Mouse (Mus musculus) gastrocnemius, postnatal 4 days (tissue): ENCODE data around the gene Ccdc142. TPM values are rescaled to one million over a fixed set of nuclear protein-coding genes. Genes with fewer than 3 reads are reported as not detected.

ENCODE experiments used
- DNase-seq, 2 experiments: peaks; one replicate each; pipeline ENCODE4 v3.0.0; 2021 to 2022; ENCODE audit warnings: low spot score in 2 of 2, mixed read lengths in 2 of 2
- microRNA-seq: library from miRNA; unstranded; fragments of <30 nt; microRNA quantifications from one replicate; pipeline ENCODE4 v1.2.0, GENCODE M21; 2021
- total RNA-seq, 2 experiments: library from RNA; stranded (reverse); gene quantifications; 2 replicates each; pipeline ENCODE4 v1.2.3; 2021

The Ccdc142 gene
- total RNA-seq, 2 experiments from 2014 or later: 2.5 to 2.8 TPM

- peak; percentile 85 to 89 for DNase-seq
Measured at GRCm38 (mm10) chr6:83136881-83137575, 35.6 kb downstream of the Ccdc142 start.

- peak; percentile 90 to 96 for DNase-seq
Measured at GRCm38 (mm10) chr6:83137576-83137950, 36.2 kb downstream of the Ccdc142 start.

GRCm38 (mm10) chr6:83138056-83138455, 36.7 kb downstream of the Ccdc142 start:
- DNase-seq: peak in 1 of 2 experiments; percentile 59

GRCm38 (mm10) chr6:83140044-83140443, 38.6 kb downstream of the Ccdc142 start:
- DNase-seq: no peak

GRCm38 (mm10) chr6:83141636-83142035, 40.2 kb downstream of the Ccdc142 start:
- DNase-seq: no peak

- peak in 1 of 2 experiments; percentile 18 for DNase-seq
Measured at GRCm38 (mm10) chr6:83142211-83142731, 40.9 kb downstream of the Ccdc142 start.

- no peak for DNase-seq
Measured at GRCm38 (mm10) chr6:83142886-83143285, 41.5 kb downstream of the Ccdc142 start.

- DNase-seq: no peak
Measured at GRCm38 (mm10) chr6:83145209-83145608, 43.8 kb downstream of the Ccdc142 start.

GRCm38 (mm10) chr6:83145805-83146204, 44.4 kb downstream of the Ccdc142 start:
- DNase-seq: no peak

- DNase-seq: no peak
Measured at GRCm38 (mm10) chr6:83147280-83147679, 45.9 kb downstream of the Ccdc142 start.

GRCm38 (mm10) chr6:83151721-83152120, 50.3 kb downstream of the Ccdc142 start:
- no peak for DNase-seq

- no peak for DNase-seq
Measured at GRCm38 (mm10) chr6:83153038-83153437, 51.6 kb downstream of the Ccdc142 start.

- DNase-seq: no peak
Measured at GRCm38 (mm10) chr6:83153485-83153884, 52.1 kb downstream of the Ccdc142 start.

- peak in 1 of 2 experiments; percentile 45 for DNase-seq
Measured at GRCm38 (mm10) chr6:83155552-83156238, 54.3 kb downstream of the Ccdc142 start.

- DNase-seq: peak in 1 of 2 experiments; percentile 60
Measured at GRCm38 (mm10) chr6:83156259-83156684, 54.9 kb downstream of the Ccdc142 start, which contains the start of the genes Wdr54 and 1700003E16Rik. TSS of gene Wdr54 (minus strand) at chr6:83156397. TSS of gene 1700003E16Rik (plus strand) at chr6:83156404.

Small RNA genes within 50 kb of the gene (microRNA-seq; reads per million reads assigned to microRNA genes)
- gene Mir3470a: not detected

Other genes with a start within 250 kb of the Ccdc142 start
- 1 to 10 TPM in 1 of 2 experiments, under 1 TPM in 1; 0.78 to 1.0 TPM for gene Sema4f, start 161.8 kb upstream of the Ccdc142 start, total RNA-seq
- gene M1ap, start 154.7 kb upstream of the Ccdc142 start, total RNA-seq: under 1 TPM in 1 of 2 experiments, not detected in 1; 0.88 TPM
- 10 to 100 TPM in 1 of 2 experiments, 1 to 10 TPM in 1; 9.1 to 10.4 TPM for gene Dok1, start 68.1 kb upstream of the Ccdc142 start, total RNA-seq
- gene Loxl3, start 67.4 kb upstream of the Ccdc142 start, total RNA-seq: 10 to 100 TPM; 15.4 to 17.3 TPM
- gene Aup1, start 47.1 kb upstream of the Ccdc142 start, total RNA-seq: 10 to 100 TPM; 75.5 to 86.3 TPM
- gene Htra2, start 46.3 kb upstream of the Ccdc142 start, total RNA-seq: 10 to 100 TPM; 30.1 to 33.5 TPM
- gene Dqx1, start 43.8 kb upstream of the Ccdc142 start, total RNA-seq: 1 to 10 TPM in 1 of 2 experiments, under 1 TPM in 1; 0.70 to 1.1 TPM
- not detected for gene Tlx2, start 31.3 kb upstream of the Ccdc142 start, total RNA-seq
- 10 to 100 TPM in 1 of 2 experiments, 1 to 10 TPM in 1; 9.4 to 11.3 TPM for gene Pcgf1, start 23.7 kb upstream of the Ccdc142 start, total RNA-seq
- not detected for gene Lbx2, start 15.2 kb upstream of the Ccdc142 start, total RNA-seq
- 1 to 10 TPM; 2.2 to 2.7 TPM for gene Gm42688, start within 50 bp of the Ccdc142 start, total RNA-seq
- gene Mrpl53, start 7.4 kb downstream of the Ccdc142 start, total RNA-seq: 100 to 1,000 TPM in 1 of 2 experiments, 10 to 100 TPM in 1; 79.5 to 100 TPM
- 10 to 100 TPM; 20.0 to 21.9 TPM for gene Mogs, start 13.9 kb downstream of the Ccdc142 start, total RNA-seq
- 10 to 100 TPM; 52.7 to 62.3 TPM for gene Wbp1, start 20.0 kb downstream of the Ccdc142 start, total RNA-seq
- 10 to 100 TPM; 18.6 to 20.6 TPM for gene Ino80b, start 23.8 kb downstream of the Ccdc142 start, total RNA-seq
- 10 to 100 TPM; 31.0 to 34.6 TPM for gene Rtkn, start 33.9 kb downstream of the Ccdc142 start, total RNA-seq
- 1 to 10 TPM; 1.9 to 2.5 TPM for gene Wdr54, start 54.8 kb downstream of the Ccdc142 start, total RNA-seq
- not detected for gene 1700003E16Rik, start 54.8 kb downstream of the Ccdc142 start, total RNA-seq
- 100 to 1,000 TPM; 140 to 149 TPM for gene Dctn1, start 64.3 kb downstream of the Ccdc142 start, total RNA-seq
- gene Slc4a5, start 118.2 kb downstream of the Ccdc142 start, total RNA-seq: under 1 TPM in 1 of 2 experiments, not detected in 1; 0.07 TPM
- 10 to 100 TPM in 1 of 2 experiments, 1 to 10 TPM in 1; 7.5 to 10.6 TPM for gene Mthfd2, start 224.3 kb downstream of the Ccdc142 start, total RNA-seq
- gene Mob1a, start 224.4 kb downstream of the Ccdc142 start, total RNA-seq: 10 to 100 TPM; 36.6 to 42.8 TPM
- 100 to 1,000 TPM; 118 to 137 TPM for gene Bola3, start 247.5 kb downstream of the Ccdc142 start, total RNA-seq